Mouse (Mus musculus) embryonic facial prominence, embryonic 12.5 days (tissue): Measurements from ENCODE around the gene Actr3b. TPM values are rescaled to one million over a fixed set of nuclear protein-coding genes. Genes with fewer than 3 reads are reported as not detected.
"Not testable (repeated sequence)": the region's sequence is repeated elsewhere in the genome, so short reads cannot be mapped to it uniquely, and the experiment has no call there.

Experiments used
- ATAC-seq: fragments of 200-750 bp; cut with Nextera tagmentation; 2 replicates; pipeline ENCODE4 v1.8.0; 2017; ENCODE audit not compliant: insufficient number of reproducible peaks, insufficient read depth, low FRiP score, low TSS enrichment
- H3K27ac ChIP-seq: fragments of 300-500 bp; sonication (generic); 2 replicates; pipeline ENCODE4 v1.5.1; 2016; ENCODE audit warnings: mild to moderate bottlenecking
- H3K27me3 ChIP-seq: fragments of 300-500 bp; sonication (generic); 2 replicates; pipeline ENCODE4 v1.6.1; 2016; ENCODE audit warnings: mild to moderate bottlenecking, moderate library complexity
- H3K36me3 ChIP-seq: fragments of 300-500 bp; sonication (generic); 2 replicates; pipeline ENCODE4 v1.6.1; 2016; ENCODE audit warnings: mild to moderate bottlenecking
- H3K4me1 ChIP-seq: fragments of 300-500 bp; sonication (generic); 2 replicates; pipeline ENCODE4 v1.6.1; 2016
- H3K4me2 ChIP-seq: fragments of 300-500 bp; sonication (generic); replicated peaks from 2 replicates; pipeline ENCODE4 v1.6.1; 2016; ENCODE audit warnings: mild to moderate bottlenecking, moderate library complexity
- H3K4me3 ChIP-seq: fragments of 300-500 bp; sonication (generic); 2 replicates; pipeline ENCODE4 v1.5.1; 2016; ENCODE audit warnings: mild to moderate bottlenecking
- H3K9ac ChIP-seq: fragments of 300-500 bp; sonication (generic); 2 replicates; pipeline ENCODE4 v1.6.1; 2016; ENCODE audit warnings: mild to moderate bottlenecking, moderate library complexity
- H3K9me3 ChIP-seq: fragments of 300-500 bp; sonication (generic); 2 replicates; pipeline ENCODE4 v1.6.1; 2016; ENCODE audit warnings: mild to moderate bottlenecking, moderate library complexity
- WGBS: fragments of 180-500 bp; shearing (Covaris S2); methylation state at CpG from one replicate; pipeline ENCODE4 v1.1.7; 2016; 5-methylcytosine and 5-hydroxymethylcytosine counted together
- polyA plus RNA-seq: library from polyadenylated mRNA; unstranded; fragments of >200 nt; fragmentation: Nextera tagmentation; extraction: Ambion mirVana; gene quantifications from 2 replicates; pipeline ENCODE4 v1.2.1, GENCODE M21; 2016

Actr3b gene
- polyA plus RNA-seq, 1 experiment from 2014 or later: 5.1 TPM

- H3K4me3 ChIP-seq: no peak overlapping the region
- H3K27me3 ChIP-seq: no peaks in the 10 kb centered on the region
- H3K4me1 ChIP-seq: no peaks in the 10 kb centered on the region
- H3K9me3 ChIP-seq: no peaks in the 10 kb centered on the region
- no peak overlapping the region for H3K9ac ChIP-seq
- H3K36me3 ChIP-seq: no peaks in the 10 kb centered on the region
- no peak overlapping the region for H3K4me2 ChIP-seq
- no peak overlapping the region for H3K27ac ChIP-seq
- 74% methylated on average over 3 of the region's 3 CpGs for WGBS
- no peak for ATAC-seq
Observed at GRCm38 (mm10) chr5:25866201-25866600, 106.4 kb downstream of the Actr3b start.

DNA sequence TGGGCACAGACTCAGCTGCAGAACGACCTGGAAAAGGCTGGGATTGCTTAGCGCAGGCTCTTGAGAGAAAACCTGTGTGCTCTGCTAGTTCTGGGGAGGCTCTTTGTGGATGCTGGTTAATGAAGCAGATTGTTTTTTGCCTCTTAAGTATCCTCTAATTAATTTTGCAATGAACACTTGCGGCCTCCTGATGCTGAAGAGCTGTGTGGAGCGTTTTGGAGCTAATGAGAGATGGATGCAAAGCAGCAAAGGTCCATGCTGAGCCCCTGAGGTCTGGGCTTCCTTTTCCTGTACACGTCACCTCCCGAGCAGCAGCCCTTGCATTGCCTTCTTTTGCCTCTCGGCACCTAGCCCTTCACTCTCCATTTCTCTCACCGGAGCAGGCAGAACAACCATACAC lies 110.1 kb downstream of the Actr3b start:
- 64% methylated on average over 8 of the region's 8 CpGs for WGBS
- Histone ChIP-seq H3K4me1 (no peaks in the 10 kb centered on the region), H3K27me3 (no peaks in the 10 kb centered on the region), H3K36me3 (no peaks in the 10 kb centered on the region), H3K4me3 (no peak overlapping the region), H3K27ac (no peak overlapping the region), H3K9ac (no peak overlapping the region), H3K4me2 (no peak overlapping the region), H3K9me3 (no peaks in the 10 kb centered on the region)
- no peak for ATAC-seq

GRCm38 (mm10) chr5:25870632-25871031 lies 110.8 kb downstream of the Actr3b start:
- Histone ChIP-seq H3K27ac (no peak overlapping the region), H3K9ac (no peak overlapping the region), H3K4me1 (no peaks in the 10 kb centered on the region), H3K9me3 (no peaks in the 10 kb centered on the region), H3K4me3 (no peak overlapping the region), H3K36me3 (no peaks in the 10 kb centered on the region), H3K27me3 (no peaks in the 10 kb centered on the region), H3K4me2 (no peak overlapping the region)
- no peak for ATAC-seq
- WGBS: 62% methylated on average over 3 of the region's 3 CpGs

GRCm38 (mm10) chr5:25871342-25872023 lies 111.7 kb downstream of the Actr3b start:
- H3K4me2 ChIP-seq: no peak overlapping the region
- H3K9me3 ChIP-seq: no peaks in the 10 kb centered on the region
- no peaks in the 10 kb centered on the region for H3K36me3 ChIP-seq
- no peak overlapping the region for H3K27ac ChIP-seq
- no peak for ATAC-seq
- H3K9ac ChIP-seq: no peak overlapping the region
- WGBS: 90% methylated on average over 12 of the region's 12 CpGs
- no peaks in the 10 kb centered on the region for H3K4me1 ChIP-seq
- no peak overlapping the region for H3K4me3 ChIP-seq
- no peaks in the 10 kb centered on the region for H3K27me3 ChIP-seq

DNA sequence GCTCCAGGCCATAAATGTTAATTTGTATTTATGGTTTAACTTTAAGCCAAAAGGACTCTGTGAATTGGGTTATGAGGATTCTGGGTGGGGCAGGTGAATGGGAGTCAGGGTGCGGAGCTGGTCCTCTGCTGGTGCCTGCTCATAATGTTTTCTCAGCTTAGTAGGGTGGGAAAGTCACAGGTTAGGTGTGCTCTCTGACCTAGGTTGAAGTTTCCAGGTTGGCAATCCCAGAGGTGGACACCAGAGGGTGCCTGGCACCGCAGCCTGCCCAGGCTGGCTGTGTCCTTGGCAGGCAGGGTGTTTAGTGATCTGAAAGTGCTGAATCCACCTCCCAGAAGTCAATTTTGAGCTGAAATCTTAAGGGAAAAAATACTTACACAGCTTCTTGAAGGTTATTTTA lies 113.2 kb downstream of the Actr3b start:
- no peaks in the 10 kb centered on the region for H3K4me1 ChIP-seq
- 64% methylated on average over 2 of the region's 2 CpGs for WGBS
- no peaks in the 10 kb centered on the region for H3K9me3 ChIP-seq
- ATAC-seq: no peak
- no peak overlapping the region for H3K27ac ChIP-seq
- no peak overlapping the region for H3K4me2 ChIP-seq
- H3K4me3 ChIP-seq: no peak overlapping the region
- no peaks in the 10 kb centered on the region for H3K27me3 ChIP-seq
- no peaks in the 10 kb centered on the region for H3K36me3 ChIP-seq
- H3K9ac ChIP-seq: no peak overlapping the region

DNA sequence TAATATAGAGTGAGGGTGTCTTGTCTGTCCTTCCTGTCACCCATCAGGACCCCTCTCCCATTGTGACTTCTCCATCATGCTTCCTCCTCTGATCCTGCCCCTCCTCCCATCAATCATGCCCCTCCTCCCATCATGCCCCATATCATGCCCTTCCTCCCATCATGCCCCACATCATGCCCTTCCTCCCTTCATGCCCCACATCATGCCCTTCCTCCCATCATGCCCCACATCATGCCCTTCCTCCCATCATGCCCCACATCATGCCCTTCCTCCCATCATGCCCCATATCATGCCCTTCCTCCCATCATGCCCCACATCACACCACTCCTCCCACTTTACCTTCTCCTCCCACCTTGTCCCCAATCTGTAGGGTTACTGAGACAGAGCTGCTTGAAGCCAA lies 116.1 kb downstream of the Actr3b start:
- not testable (repeated sequence) for ATAC-seq, H3K36me3 ChIP-seq, H3K9ac ChIP-seq, H3K4me2 ChIP-seq, H3K4me1 ChIP-seq, H3K4me3 ChIP-seq, H3K27ac ChIP-seq, H3K9me3 ChIP-seq, H3K27me3 ChIP-seq

DNA sequence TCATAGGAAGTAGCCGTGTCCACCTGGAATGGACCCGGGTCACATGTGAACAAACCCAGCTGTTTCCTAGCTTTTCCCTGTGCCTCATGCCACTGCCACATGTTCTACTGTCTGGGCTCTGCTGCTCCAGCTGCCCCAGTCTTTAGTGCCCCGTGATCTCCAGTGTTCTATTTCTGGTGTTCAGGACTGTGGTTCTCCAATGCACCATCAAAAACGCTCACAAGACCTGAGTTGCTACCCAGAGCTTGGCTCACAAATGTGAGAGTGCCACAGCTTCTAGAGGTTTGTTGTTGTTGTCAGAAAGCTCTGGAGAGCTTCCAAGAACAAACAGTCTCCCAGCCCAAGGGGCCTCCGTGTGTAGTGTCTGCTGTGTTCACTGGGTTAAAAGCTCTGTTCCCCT lies 117.5 kb downstream of the Actr3b start:
- no peaks in the 10 kb centered on the region for H3K9me3 ChIP-seq
- no peaks in the 10 kb centered on the region for H3K36me3 ChIP-seq
- no peaks in the 10 kb centered on the region for H3K27me3 ChIP-seq
- H3K9ac ChIP-seq: no peak overlapping the region
- no peak overlapping the region for H3K4me2 ChIP-seq
- no peak overlapping the region for H3K27ac ChIP-seq
- WGBS: 77% methylated on average over 5 of the region's 5 CpGs
- no peak for ATAC-seq
- no peak overlapping the region for H3K4me3 ChIP-seq
- H3K4me1 ChIP-seq: no peaks in the 10 kb centered on the region

DNA sequence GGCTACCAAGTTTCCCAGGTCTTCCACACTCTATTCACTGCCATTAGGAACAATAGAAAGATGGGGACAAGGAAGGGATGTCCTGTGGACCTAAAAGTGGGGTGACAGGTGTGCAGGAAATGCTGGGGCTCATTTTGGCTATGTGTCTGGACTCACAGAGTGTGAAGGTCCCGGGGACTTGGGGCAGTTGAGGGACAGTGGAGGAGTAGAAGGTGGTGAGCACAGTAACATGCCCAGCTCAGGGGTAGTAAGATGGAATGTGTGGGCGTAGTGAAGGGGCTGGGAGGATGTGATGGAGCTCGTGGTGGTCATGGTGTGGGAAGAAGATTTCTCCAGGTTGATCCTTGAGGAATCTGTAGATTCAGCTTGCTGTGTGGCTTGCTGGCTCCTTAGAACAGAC lies 118.2 kb downstream of the Actr3b start:
- Histone ChIP-seq H3K36me3 (no peaks in the 10 kb centered on the region), H3K4me1 (no peaks in the 10 kb centered on the region), H3K9me3 (no peaks in the 10 kb centered on the region), H3K27me3 (no peaks in the 10 kb centered on the region), H3K27ac (no peak overlapping the region), H3K4me3 (no peak overlapping the region), H3K9ac (no peak overlapping the region), H3K4me2 (no peak overlapping the region)
- 0 out of 2 replicates have a peak, but pooled peaks have one; percentile 22 for ATAC-seq
- WGBS: 79% methylated on average over 3 of the region's 3 CpGs

- Histone ChIP-seq H3K27ac (no peak overlapping the region), H3K9me3 (peaks cover 7% of the 10 kb centered on the region; the same call in 1 of the 2 replicates), H3K27me3 (no peaks in the 10 kb centered on the region), H3K36me3 (no peaks in the 10 kb centered on the region), H3K4me1 (no peaks in the 10 kb centered on the region), H3K4me3 (no peak overlapping the region), H3K4me2 (no peak overlapping the region), H3K9ac (no peak overlapping the region)
- no peak for ATAC-seq
- 81% methylated on average over 3 of the region's 3 CpGs for WGBS
Observed at GRCm38 (mm10) chr5:25886708-25887107, 126.9 kb downstream of the Actr3b start.

- no peak overlapping the region for H3K4me2 ChIP-seq
- no peaks in the 10 kb centered on the region for H3K4me1 ChIP-seq
- H3K27ac ChIP-seq: no peak overlapping the region
- H3K9me3 ChIP-seq: peaks cover 7% of the 10 kb centered on the region; the same call in 1 of the 2 replicates
- ATAC-seq: no peak
- no peaks in the 10 kb centered on the region for H3K36me3 ChIP-seq
- no peak overlapping the region for H3K9ac ChIP-seq
- WGBS: 56% methylated on average over 3 of the region's 3 CpGs
- no peaks in the 10 kb centered on the region for H3K27me3 ChIP-seq
- H3K4me3 ChIP-seq: no peak overlapping the region
Observed at GRCm38 (mm10) chr5:25889746-25890382, 130.1 kb downstream of the Actr3b start.

DNA sequence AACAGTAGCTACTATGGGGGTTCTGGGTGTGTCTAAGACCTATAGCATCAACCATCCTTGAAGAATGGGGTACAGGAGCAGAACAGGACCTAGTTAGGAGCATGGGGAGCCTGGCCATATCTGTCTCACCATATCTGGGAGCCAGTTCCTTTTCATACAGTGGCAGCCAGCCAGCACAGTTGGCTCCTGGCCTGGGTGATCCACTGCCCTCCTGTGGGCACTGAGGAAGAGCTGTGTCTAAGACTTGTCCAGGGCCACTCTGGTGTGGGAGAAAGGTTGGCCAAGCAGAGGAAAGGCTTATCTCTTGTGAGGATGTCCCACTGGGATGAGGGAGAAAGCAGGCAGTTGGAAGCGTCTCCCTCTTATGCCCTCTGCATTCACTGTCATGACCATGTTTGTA lies 131.5 kb downstream of the Actr3b start:
- Histone ChIP-seq H3K27ac (no peak overlapping the region), H3K4me3 (no peak overlapping the region), H3K9me3 (no peaks in the 10 kb centered on the region), H3K4me1 (no peaks in the 10 kb centered on the region), H3K9ac (no peak overlapping the region), H3K36me3 (no peaks in the 10 kb centered on the region), H3K4me2 (no peak overlapping the region), H3K27me3 (no peaks in the 10 kb centered on the region)
- ATAC-seq: no peak
- 91% methylated on average over 1 of the region's 1 CpGs for WGBS
